Mouse (Mus musculus) lung, embryonic 15.5 days (tissue): ENCODE results near the gene Pramef8. TPM values are rescaled to one million over a fixed set of nuclear protein-coding genes. Genes with fewer than 3 reads are reported as not detected.
"Not testable (repeated sequence)": the region's sequence is repeated elsewhere in the genome, so short reads cannot be mapped to it uniquely, and the experiment has no call there.

Source experiments
- ATAC-seq: fragments of 200-750 bp; cut with Nextera tagmentation; 2 replicates; pipeline ENCODE4 v1.8.0; 2017; ENCODE audit warnings: moderate number of reproducible peaks, borderline replicate concordance; ENCODE audit not compliant: low FRiP score, low TSS enrichment; ENCODE audit errors: extremely low read depth
- H3K27ac ChIP-seq: fragments of 300-500 bp; sonication (generic); 2 replicates; pipeline ENCODE4 v1.5.1; 2015; ENCODE audit warnings: moderate library complexity, mild to moderate bottlenecking, inconsistent platforms
- H3K27me3 ChIP-seq: fragments of 300-500 bp; sonication (generic); 2 replicates; pipeline ENCODE4 v1.6.1; 2015; ENCODE audit warnings: inconsistent platforms
- H3K36me3 ChIP-seq: fragments of 300-500 bp; sonication (generic); 2 replicates; pipeline ENCODE4 v1.6.1; 2015; ENCODE audit warnings: inconsistent platforms
- H3K4me1 ChIP-seq: fragments of 300-500 bp; sonication (generic); 2 replicates; pipeline ENCODE4 v1.6.1; 2015; ENCODE audit warnings: inconsistent platforms
- H3K4me2 ChIP-seq: fragments of 300-500 bp; sonication (generic); 2 replicates; pipeline ENCODE4 v1.6.1; 2015; ENCODE audit warnings: inconsistent platforms, mild to moderate bottlenecking, moderate library complexity
- H3K4me3 ChIP-seq: fragments of 300-500 bp; sonication (generic); 2 replicates; pipeline ENCODE4 v1.5.1; 2015; ENCODE audit warnings: mild to moderate bottlenecking, inconsistent platforms
- H3K9ac ChIP-seq: fragments of 300-500 bp; sonication (generic); 2 replicates; pipeline ENCODE4 v1.6.1; 2015; ENCODE audit warnings: inconsistent platforms
- H3K9me3 ChIP-seq: fragments of 300-500 bp; sonication (generic); 2 replicates; pipeline ENCODE4 v1.6.1; 2016; ENCODE audit warnings: inconsistent platforms
- WGBS: fragments of 180-500 bp; shearing (Covaris S2); methylation state at CpG from one replicate; pipeline ENCODE4 v1.1.7; 2015; 5-methylcytosine and 5-hydroxymethylcytosine counted together
- polyA plus RNA-seq: library from polyadenylated mRNA; unstranded; fragments of >200 nt; fragmentation: Nextera tagmentation; extraction: Ambion mirVana; gene quantifications from 2 replicates; pipeline ENCODE4 v1.2.1, GENCODE M21; 2015

The Pramef8 gene
- polyA plus RNA-seq, 1 experiment from 2014 or later: 19.7 TPM

DNA sequence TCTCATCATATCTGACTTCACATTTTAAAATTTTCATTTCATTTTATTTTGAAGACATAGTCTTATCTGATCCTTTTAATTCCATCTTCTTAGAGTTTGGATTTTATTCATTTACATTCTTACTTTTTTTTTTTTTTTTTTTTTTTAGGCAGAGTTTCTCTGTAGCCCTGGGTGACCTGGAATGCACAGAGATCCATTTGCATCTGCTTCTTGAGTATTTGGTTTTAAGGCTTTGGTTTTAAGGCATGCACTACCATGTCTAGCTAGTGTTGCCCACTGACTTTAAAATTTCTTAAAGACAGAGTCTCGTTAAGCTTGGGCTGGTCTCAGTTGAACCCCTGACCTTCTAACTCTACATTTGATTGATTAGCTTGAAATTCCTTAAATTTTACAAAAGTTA is 1.4 kb downstream of the Pramef8 start:
- WGBS: 88% methylated on average over 1 of the region's 1 CpGs
- H3K36me3 ChIP-seq: peaks cover 42% of the 10 kb centered on the region
- ATAC-seq: no peak
- H3K27me3 ChIP-seq: no peaks in the 10 kb centered on the region
- no peaks in the 10 kb centered on the region for H3K9me3 ChIP-seq
- no peak overlapping the region for H3K27ac ChIP-seq
- no peak overlapping the region for H3K4me2 ChIP-seq
- H3K4me3 ChIP-seq: no peak overlapping the region
- no peak overlapping the region for H3K9ac ChIP-seq
- 0 out of 2 replicates have a peak, but pooled peaks cover 6% of the 10 kb centered on the region for H3K4me1 ChIP-seq

DNA sequence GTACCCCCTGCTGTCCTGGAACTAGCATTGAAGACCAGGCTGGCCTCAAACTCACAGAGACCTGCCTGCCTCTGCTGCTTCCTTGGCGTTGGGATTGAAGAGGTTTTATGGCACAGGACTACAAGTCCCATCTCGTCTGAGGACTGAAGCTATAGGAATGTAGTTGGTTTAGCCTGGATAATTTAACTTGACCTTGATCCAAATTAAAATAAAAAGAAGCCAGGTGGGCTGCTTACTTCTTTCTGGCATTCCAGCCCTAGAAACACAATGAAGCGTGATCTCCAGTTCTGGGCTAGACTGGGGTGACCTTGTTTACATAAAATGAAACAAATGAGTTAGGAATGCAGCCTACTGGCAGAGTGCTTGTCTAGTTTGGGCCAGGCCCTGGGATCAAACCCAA is 1.9 kb downstream of the Pramef8 start:
- H3K9me3 ChIP-seq: no peaks in the 10 kb centered on the region
- no peak overlapping the region for H3K4me2 ChIP-seq
- H3K4me1 ChIP-seq: 0 out of 2 replicates have a peak, but pooled peaks cover 6% of the 10 kb centered on the region
- WGBS: 94% methylated on average over 3 of the region's 3 CpGs
- peaks cover 47% of the 10 kb centered on the region for H3K36me3 ChIP-seq
- H3K4me3 ChIP-seq: no peak overlapping the region
- H3K27me3 ChIP-seq: no peaks in the 10 kb centered on the region
- ATAC-seq: no peak
- no peak overlapping the region for H3K27ac ChIP-seq
- H3K9ac ChIP-seq: no peak overlapping the region

DNA sequence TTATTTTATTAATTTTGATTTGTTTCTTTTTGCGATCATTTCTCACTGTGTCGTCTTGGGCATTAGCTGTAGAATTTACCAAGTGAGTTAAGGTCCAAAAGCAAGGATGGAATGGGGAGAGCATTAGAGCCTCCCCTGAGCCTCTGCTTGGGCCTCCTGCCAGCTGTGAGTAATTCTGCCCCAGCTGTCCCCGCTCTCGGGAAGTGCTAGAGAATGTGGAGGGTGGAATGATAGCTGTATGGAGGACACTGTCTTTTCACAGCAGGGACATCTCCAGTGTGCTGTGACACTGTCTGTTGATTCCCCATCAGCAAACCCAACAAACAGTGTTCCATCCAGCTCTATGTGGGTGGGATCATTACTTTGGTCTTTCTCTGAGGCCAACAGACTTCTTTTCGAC is 14.5 kb downstream of the Pramef8 start:
- not testable (repeated sequence) for H3K27me3 ChIP-seq, H3K9me3 ChIP-seq, H3K4me2 ChIP-seq, H3K27ac ChIP-seq, H3K4me1 ChIP-seq, H3K4me3 ChIP-seq, H3K36me3 ChIP-seq, ATAC-seq, H3K9ac ChIP-seq
- 55% methylated on average over 5 of the region's 5 CpGs for WGBS

DNA sequence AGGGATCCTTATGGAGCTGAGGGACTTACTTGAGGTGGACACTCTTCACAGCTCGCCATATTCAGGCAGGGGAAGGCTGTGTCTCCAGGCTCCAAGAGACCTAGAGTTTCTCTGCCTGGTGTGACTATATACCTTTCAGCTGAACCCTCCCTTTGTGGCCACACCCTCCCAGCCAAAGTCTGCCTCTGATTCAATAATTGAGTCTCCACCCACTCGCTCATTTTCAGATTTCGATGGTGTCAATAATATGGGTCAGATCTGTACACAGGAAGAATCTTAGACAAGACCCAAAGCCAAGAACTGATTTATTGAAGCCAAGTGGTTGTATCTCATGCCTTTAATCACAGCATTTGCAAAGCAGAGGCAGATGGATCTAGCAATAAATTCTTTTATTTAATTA is 38.0 kb downstream of the Pramef8 start, which contains the start of gene Oog4:
Gene Oog4, minus strand, starts transcription at position 101 of the 400 bp plus-strand sequence.
- no peak for ATAC-seq
- H3K27ac ChIP-seq: no peak within 1 kb of the TSS
- 70% methylated on average over 3 of the region's 3 CpGs for WGBS
- H3K27me3 ChIP-seq: no peaks in the 10 kb centered on the region
- H3K4me3 ChIP-seq: no peak within 1 kb of the TSS
- no peaks in the 10 kb centered on the region for H3K4me1 ChIP-seq
- H3K4me2 ChIP-seq: no peak within 1 kb of the TSS
- H3K9ac ChIP-seq: no peak within 1 kb of the TSS
- no peaks in the 10 kb centered on the region for H3K9me3 ChIP-seq
- H3K36me3 ChIP-seq: no peaks in the 10 kb centered on the region

Other genes starting within 250 kb of the Pramef8 start
- gene Prdm2, start 199.4 kb upstream of the Pramef8 start, polyA plus RNA-seq: 10.5 and 11.7 TPM in 2 replicates
- gene Pdpn, start 112.9 kb upstream of the Pramef8 start, polyA plus RNA-seq: 47.2 and 51.0 TPM in 2 replicates
- 0.06 and 0.07 TPM in 2 replicates for gene Lrrc38, start 62.7 kb upstream of the Pramef8 start, polyA plus RNA-seq
- not detected in 2 replicates for gene Pramel1, start 18.0 kb upstream of the Pramef8 start, polyA plus RNA-seq
- not detected in 2 replicates for gene Oog4, start 37.9 kb downstream of the Pramef8 start, polyA plus RNA-seq
- not detected in 2 replicates for gene Gm13043, start 98.9 kb downstream of the Pramef8 start, polyA plus RNA-seq
- gene Gm13040, start 123.5 kb downstream of the Pramef8 start, polyA plus RNA-seq: not detected in 2 replicates
- not detected in 2 replicates for gene BC080695, start 139.3 kb downstream of the Pramef8 start, polyA plus RNA-seq
- gene Gm13057, start 139.3 kb downstream of the Pramef8 start, polyA plus RNA-seq: not detected in 2 replicates
- gene Gm13083, start 202.6 kb downstream of the Pramef8 start, polyA plus RNA-seq: not detected in 2 replicates
- gene Gm13088, start 244.8 kb downstream of the Pramef8 start, polyA plus RNA-seq: not detected in 2 replicates